Mouse (Mus musculus) gastrocnemius, postnatal 4 days (tissue): ENCODE measurements at regions not wholly inside any gene's neighbourhood (a gene's known extent, or its start where the extent isn't known, plus 50 kb on each side); places are given as distances from the start of the nearest gene placed in this dataset.

ENCODE experiments used
- DNase-seq, 2 experiments: peaks; one replicate each; pipeline ENCODE4 v3.0.0; 2021 to 2022; ENCODE audit warnings: low spot score in 2 of 2, mixed read lengths in 2 of 2

- DNase-seq = no peak
Measured at GRCm38 (mm10) chr9:85455382-85455781, 128.2 kb upstream of the Tent5a start.

GRCm38 (mm10) chr9:85452196-85452857 is 125.2 kb upstream of the Tent5a start:
- no peak for DNase-seq

- no peak for DNase-seq
Measured at GRCm38 (mm10) chr9:85451349-85451748, 124.2 kb upstream of the Tent5a start.

GRCm38 (mm10) chr9:85450877-85451276 is 123.7 kb upstream of the Tent5a start:
- no peak for DNase-seq

GRCm38 (mm10) chr9:85449493-85449892 is 122.3 kb upstream of the Tent5a start:
- no peak for DNase-seq

GRCm38 (mm10) chr9:85442761-85443505 is 115.8 kb upstream of the Tent5a start:
- no peak for DNase-seq

- no peak for DNase-seq
Measured at GRCm38 (mm10) chr9:85439664-85440063, 112.5 kb upstream of the Tent5a start.

- DNase-seq = no peak
Measured at GRCm38 (mm10) chr9:85432220-85432619, 105.1 kb upstream of the Tent5a start.

- DNase-seq = no peak
Measured at GRCm38 (mm10) chr9:85426809-85427208, 99.7 kb upstream of the Tent5a start.

GRCm38 (mm10) chr9:85423908-85424307 is 96.8 kb upstream of the Tent5a start:
- no peak for DNase-seq

- no peak for DNase-seq
Measured at GRCm38 (mm10) chr9:85414391-85414790, 87.2 kb upstream of the Tent5a start.

- no peak for DNase-seq
Measured at GRCm38 (mm10) chr9:85413813-85414212, 86.7 kb upstream of the Tent5a start.

- no peak for DNase-seq
Measured at GRCm38 (mm10) chr9:85410643-85411296, 83.6 kb upstream of the Tent5a start.

- no peak for DNase-seq
Measured at GRCm38 (mm10) chr9:85409974-85410506, 82.9 kb upstream of the Tent5a start.

- no peak for DNase-seq
Measured at GRCm38 (mm10) chr9:85408461-85408860, 81.3 kb upstream of the Tent5a start.

GRCm38 (mm10) chr9:85407592-85407991 is 80.4 kb upstream of the Tent5a start:
- DNase-seq = no peak

GRCm38 (mm10) chr9:85401736-85402135 is 74.6 kb upstream of the Tent5a start:
- DNase-seq = no peak

- DNase-seq = no peak
Measured at GRCm38 (mm10) chr9:85400600-85401313, 73.6 kb upstream of the Tent5a start.

- DNase-seq = no peak
Measured at GRCm38 (mm10) chr9:85394975-85395374, 67.8 kb upstream of the Tent5a start.

GRCm38 (mm10) chr9:85391283-85391682 is 64.1 kb upstream of the Tent5a start:
- no peak for DNase-seq

GRCm38 (mm10) chr9:85388775-85389393 is 61.7 kb upstream of the Tent5a start:
- no peak for DNase-seq
